Mouse (Mus musculus) stomach, embryonic 14.5 days (tissue): Measurements from ENCODE around the gene Chtf18. TPM values are rescaled to one million over a fixed set of nuclear protein-coding genes. Genes with fewer than 3 reads are reported as not detected.

Source experiments
- ATAC-seq: fragments of 200-750 bp; cut with Nextera tagmentation; 2 replicates; pipeline ENCODE4 v1.8.0; 2017; ENCODE audit warnings: low read depth, moderate TSS enrichment; ENCODE audit not compliant: insufficient number of reproducible peaks, insufficient read depth, low FRiP score
- H3K27ac ChIP-seq: fragments of 300-500 bp; sonication (generic); 2 replicates; pipeline ENCODE4 v1.5.1; 2014; ENCODE audit warnings: mild to moderate bottlenecking, low read length, moderate library complexity, mixed read lengths
- H3K27me3 ChIP-seq: fragments of 300-500 bp; sonication (generic); 2 replicates; pipeline ENCODE4 v1.6.1; 2014; ENCODE audit warnings: low read length, control low read depth, mixed read lengths; ENCODE audit not compliant: control insufficient read depth, insufficient read depth
- H3K36me3 ChIP-seq: fragments of 300-500 bp; sonication (generic); 2 replicates; pipeline ENCODE4 v1.6.1; 2014; ENCODE audit warnings: mild to moderate bottlenecking, control low read depth, low read length, moderate library complexity, mixed read lengths; ENCODE audit not compliant: control insufficient read depth, insufficient read depth
- H3K4me1 ChIP-seq: fragments of 300-500 bp; sonication (generic); 2 replicates; pipeline ENCODE4 v1.6.1; 2014; ENCODE audit warnings: low read length, control low read depth, mixed read lengths; ENCODE audit not compliant: control insufficient read depth, insufficient read depth
- H3K4me2 ChIP-seq: fragments of 300-500 bp; sonication (generic); replicated peaks from 2 replicates; pipeline ENCODE4 v1.6.1; 2014; ENCODE audit warnings: low read depth, low read length, control low read depth
- H3K4me3 ChIP-seq: fragments of 300-500 bp; sonication (generic); 2 replicates; pipeline ENCODE4 v1.5.1; 2014; ENCODE audit warnings: low read depth, low read length, control low read depth
- H3K9ac ChIP-seq: fragments of 300-500 bp; sonication (generic); replicated peaks from 2 replicates; pipeline ENCODE4 v1.6.1; 2014; ENCODE audit warnings: low read depth, mild to moderate bottlenecking, control low read depth, low read length, moderate library complexity, mixed read lengths
- H3K9me3 ChIP-seq: fragments of 300-500 bp; sonication (generic); 2 replicates; pipeline ENCODE4 v1.6.1; 2016; ENCODE audit warnings: low read depth, low read length, control low read depth; ENCODE audit not compliant: control insufficient read depth
- WGBS: fragments of 180-500 bp; shearing (Covaris S2); extraction: QIAGEN DNeasy Blood & Tissue Kit; methylation state at CpG from one replicate; pipeline ENCODE4 v1.1.7; 2014; 5-methylcytosine and 5-hydroxymethylcytosine counted together
- polyA plus RNA-seq: library from polyadenylated mRNA; unstranded; fragments of >200 nt; fragmentation: Nextera tagmentation; extraction: Ambion mirVana; gene quantifications from 2 replicates; pipeline ENCODE4 v1.2.1, GENCODE M21; 2014

Chtf18 gene
- 17.3 and 18.6 TPM in 2 replicates for polyA plus RNA-seq

- under 1% methylated on average over 37 of the region's 37 CpGs for WGBS
- H3K27me3 ChIP-seq = no peaks in the 10 kb centered on the region
- H3K4me1 ChIP-seq = peaks cover 11% of the 10 kb centered on the region
- H3K27ac ChIP-seq = no peak within 1 kb of the TSS
- peak within 1 kb of the TSS; percentile 82 for H3K4me2 ChIP-seq
- H3K9ac ChIP-seq = peak within 1 kb of the TSS; percentile 77
- H3K4me3 ChIP-seq = peak within 1 kb of the TSS; percentile 58
- H3K9me3 ChIP-seq = no peaks in the 10 kb centered on the region
- peak; percentile 98 for ATAC-seq
- peaks cover 1% of the 10 kb centered on the region for H3K36me3 ChIP-seq
Measured at GRCm38 (mm10) chr17:25727265-25728008, at the start of gene Chtf18, which contains the start of gene Rpusd1. Gene Chtf18 (minus strand): TSS chr17:25727419. Gene Rpusd1 (plus strand): TSS chr17:25727670.

- no peak for ATAC-seq
- Histone ChIP-seq H3K27me3 (no peaks in the 10 kb centered on the region), H3K4me1 (no peaks in the 10 kb centered on the region; the same call in 1 of the 2 replicates), H3K9me3 (no peaks in the 10 kb centered on the region), H3K4me3 (no peak overlapping the region), H3K9ac (no peak overlapping the region), H3K4me2 (no peak overlapping the region), H3K27ac (no peak overlapping the region), H3K36me3 (peaks cover 3% of the 10 kb centered on the region; the same call in 1 of the 2 replicates)
- 83% methylated on average over 10 of the region's 10 CpGs for WGBS
Measured at GRCm38 (mm10) chr17:25775318-25776062, 48.3 kb upstream of the Chtf18 start.

GRCm38 (mm10) chr17:25773549-25774120 lies 46.4 kb upstream of the Chtf18 start, which contains the start of gene Narfl:
Gene Narfl (plus strand): TSS chr17:25773776.
- no peak within 1 kb of the TSS for H3K27ac ChIP-seq
- under 1% methylated on average over 37 of the region's 37 CpGs for WGBS

GRCm38 (mm10) chr17:25769331-25769730 lies 42.1 kb upstream of the Chtf18 start:
- H3K4me1 ChIP-seq = no peaks in the 10 kb centered on the region; the same call in 1 of the 2 replicates
- H3K9ac ChIP-seq = no peak overlapping the region
- H3K4me2 ChIP-seq = no peak overlapping the region
- no peaks in the 10 kb centered on the region for H3K27me3 ChIP-seq
- no peaks in the 10 kb centered on the region for H3K9me3 ChIP-seq
- no peak overlapping the region for H3K4me3 ChIP-seq
- H3K36me3 ChIP-seq = no peaks in the 10 kb centered on the region
- ATAC-seq = no peak
- 55% methylated on average over 9 of the region's 9 CpGs for WGBS
- no peak overlapping the region for H3K27ac ChIP-seq

More at GRCm38 (mm10) chr17:25773549-25774120, 46.4 kb upstream of the Chtf18 start, which contains the start of gene Narfl:
- H3K9ac ChIP-seq = peak within 1 kb of the TSS; percentile 50
- H3K27me3 ChIP-seq = no peaks in the 10 kb centered on the region
- H3K4me3 ChIP-seq = peak within 1 kb of the TSS; percentile 58
- peak within 1 kb of the TSS; percentile 73 for H3K4me2 ChIP-seq
- no peaks in the 10 kb centered on the region; the same call in 1 of the 2 replicates for H3K36me3 ChIP-seq
- H3K4me1 ChIP-seq = no peaks in the 10 kb centered on the region; the same call in 1 of the 2 replicates
- no peaks in the 10 kb centered on the region for H3K9me3 ChIP-seq
- ATAC-seq = peak; percentile 86

GRCm38 (mm10) chr17:25765886-25766285 lies 38.7 kb upstream of the Chtf18 start:
- Histone ChIP-seq H3K27ac (no peak overlapping the region), H3K27me3 (no peaks in the 10 kb centered on the region), H3K9me3 (no peaks in the 10 kb centered on the region), H3K4me1 (no peaks in the 10 kb centered on the region), H3K4me2 (no peak overlapping the region), H3K9ac (no peak overlapping the region), H3K4me3 (no peak overlapping the region), H3K36me3 (no peaks in the 10 kb centered on the region)
- 68% methylated on average over 5 of the region's 5 CpGs for WGBS
- ATAC-seq = no peak

GRCm38 (mm10) chr17:25762591-25762990 lies 35.4 kb upstream of the Chtf18 start:
- no peak overlapping the region for H3K27ac ChIP-seq
- H3K27me3 ChIP-seq = no peaks in the 10 kb centered on the region
- no peak for ATAC-seq
- no peaks in the 10 kb centered on the region for H3K36me3 ChIP-seq
- no peak overlapping the region for H3K4me2 ChIP-seq
- no peak overlapping the region for H3K4me3 ChIP-seq
- H3K9ac ChIP-seq = no peak overlapping the region
- 30% methylated on average over 3 of the region's 3 CpGs for WGBS
- H3K4me1 ChIP-seq = no peaks in the 10 kb centered on the region
- no peaks in the 10 kb centered on the region for H3K9me3 ChIP-seq

- 43% methylated on average over 4 of the region's 4 CpGs for WGBS
- H3K36me3 ChIP-seq = no peaks in the 10 kb centered on the region
- no peak overlapping the region for H3K9ac ChIP-seq
- no peaks in the 10 kb centered on the region for H3K9me3 ChIP-seq
- ATAC-seq = no peak
- no peak overlapping the region for H3K4me2 ChIP-seq
- H3K4me1 ChIP-seq = peaks cover 2% of the 10 kb centered on the region; the same call in 1 of the 2 replicates
- no peak overlapping the region for H3K4me3 ChIP-seq
- no peaks in the 10 kb centered on the region for H3K27me3 ChIP-seq
- no peak overlapping the region for H3K27ac ChIP-seq
Measured at GRCm38 (mm10) chr17:25761561-25761970, 34.3 kb upstream of the Chtf18 start.

GRCm38 (mm10) chr17:25760148-25760547 lies 32.9 kb upstream of the Chtf18 start:
- no peak overlapping the region for H3K27ac ChIP-seq
- no peaks in the 10 kb centered on the region for H3K27me3 ChIP-seq
- no peaks in the 10 kb centered on the region for H3K9me3 ChIP-seq
- no peak overlapping the region for H3K9ac ChIP-seq
- no peak overlapping the region for H3K4me3 ChIP-seq
- ATAC-seq = no peak
- H3K4me2 ChIP-seq = no peak overlapping the region
- peaks cover 14% of the 10 kb centered on the region; the same call in 1 of the 2 replicates for H3K4me1 ChIP-seq
- WGBS = 68% methylated on average over 8 of the region's 8 CpGs
- H3K36me3 ChIP-seq = no peaks in the 10 kb centered on the region
